Mouse (Mus musculus): Measurements from ENCODE around the gene Crb3.

Crb3 gene

DNA sequence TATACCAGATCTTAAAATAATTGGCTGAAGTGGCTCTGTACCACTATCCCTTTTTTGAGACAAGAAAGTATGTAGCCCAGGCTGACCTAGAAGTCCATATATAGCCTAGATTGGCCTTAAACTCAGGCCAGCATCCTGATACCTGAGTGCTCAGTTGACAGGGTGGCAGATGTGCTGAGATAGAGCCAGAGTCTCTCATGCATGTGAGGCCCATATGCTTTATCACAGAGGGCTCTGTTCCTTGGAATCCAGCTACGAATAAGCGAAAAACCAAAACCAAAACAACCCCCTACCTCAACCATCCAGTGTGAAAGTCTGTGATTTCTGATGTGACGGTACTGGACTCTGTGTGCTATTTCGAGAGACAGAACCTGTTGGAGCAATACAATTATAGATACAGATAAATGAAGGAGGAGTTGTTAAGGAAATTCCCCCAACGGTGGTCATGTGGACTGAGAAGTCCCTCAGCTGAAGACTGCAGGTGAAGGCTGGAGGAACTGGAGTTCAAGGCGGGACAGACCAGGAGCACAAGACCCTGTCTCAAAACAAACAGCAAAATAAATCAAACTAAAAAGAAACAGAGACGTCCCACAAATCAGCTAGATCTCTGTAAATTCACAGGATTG is 49.2 kb downstream of the Crb3 start:
- no peak for DNase-seq

DNA sequence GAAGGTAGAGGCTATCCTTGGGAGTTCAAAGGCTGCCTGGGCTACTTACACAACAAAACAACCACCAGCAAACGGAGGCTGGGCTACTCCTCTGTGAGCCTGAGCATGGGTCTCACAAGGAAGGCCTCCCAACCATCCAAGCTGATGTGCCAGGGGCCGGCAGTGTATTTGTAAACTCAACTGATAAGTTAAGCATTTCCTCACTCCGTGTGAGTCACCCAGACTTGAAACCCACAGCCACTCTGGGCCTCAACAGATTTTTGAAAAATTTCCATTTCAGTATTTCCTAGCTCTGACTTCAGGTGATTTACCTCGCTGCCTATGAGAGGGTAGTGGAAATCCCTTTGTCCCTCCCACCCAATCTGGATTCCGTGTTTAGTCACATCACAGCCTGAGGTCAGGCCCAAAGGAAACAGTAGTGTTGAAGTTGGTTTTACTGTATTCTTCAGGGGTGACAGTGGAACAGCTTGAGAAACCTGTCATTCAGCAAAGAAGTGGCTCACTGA is 49.8 kb downstream of the Crb3 start:
- DNase-seq = no peak

DNA sequence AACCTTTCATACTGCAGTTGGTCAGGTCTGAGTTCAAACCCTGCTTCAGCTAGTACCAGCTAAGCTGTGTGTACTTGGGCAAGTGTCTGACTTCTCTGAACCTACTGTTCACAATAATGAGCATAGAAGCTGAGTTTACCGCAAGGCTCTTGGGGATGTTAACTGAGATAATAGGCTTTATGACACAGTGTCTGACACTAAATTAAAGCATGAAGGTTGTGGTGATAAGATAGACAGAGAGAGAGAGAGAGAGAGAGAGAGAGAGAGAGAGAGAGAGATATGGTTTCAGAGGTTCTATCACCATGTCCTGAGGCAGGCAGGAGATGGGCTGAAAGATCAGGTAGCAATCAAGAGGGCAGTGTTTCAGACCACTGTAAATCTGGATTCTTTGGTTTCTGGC is 51.1 kb downstream of the Crb3 start:
- DNase-seq = no peak

DNA sequence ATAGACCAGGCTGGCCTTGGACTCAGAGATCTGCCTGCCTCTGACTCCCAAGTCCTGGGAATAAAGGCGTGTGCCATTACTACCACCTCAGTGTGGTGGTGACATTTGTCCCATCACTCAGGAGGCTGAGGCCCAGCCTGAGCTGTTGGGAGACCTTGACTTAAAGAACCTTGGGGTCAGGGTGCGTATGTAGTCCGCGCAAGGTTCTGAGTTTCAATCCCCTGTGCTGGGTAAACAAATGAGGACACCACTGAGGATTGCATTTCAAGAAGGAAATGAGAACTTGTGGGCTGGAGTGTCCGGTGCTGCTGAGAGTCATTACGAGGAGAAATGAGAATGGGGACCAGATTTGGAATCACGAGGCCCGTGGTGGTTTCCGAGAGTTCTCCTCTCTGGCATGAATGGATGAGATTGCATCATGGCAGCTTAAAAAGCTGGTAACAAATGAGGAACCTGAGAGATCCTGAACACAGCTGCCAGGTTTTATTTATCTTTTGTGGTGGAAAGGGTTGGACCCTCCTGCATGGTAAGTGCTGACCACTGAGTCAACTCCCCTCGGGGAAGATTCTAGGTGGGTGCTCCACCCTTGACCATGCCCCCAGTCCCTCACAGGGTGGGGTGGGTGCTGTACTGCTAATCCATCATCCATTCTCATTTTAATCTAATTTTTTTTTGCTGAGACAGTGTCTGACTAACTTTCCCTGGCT is 54.0 kb downstream of the Crb3 start:
- DNase-seq = no peak

Measured in thymus, postnatal 4 days (tissue).